Mouse (Mus musculus) midbrain, embryonic 16.5 days (tissue): ENCODE measurements around the gene Ebf4. TPM values are rescaled to one million over a fixed set of nuclear protein-coding genes. Genes with fewer than 3 reads are reported as not detected.
A peak's percentile ranks its signal among the peaks of the same experiment; 100 is the strongest.

Experiments used
- ATAC-seq: fragments of 200-750 bp; cut with Nextera tagmentation; 2 replicates; pipeline ENCODE4 v1.8.0; 2017; ENCODE audit warnings: moderate TSS enrichment
- H3K27ac ChIP-seq: fragments of 300-500 bp; sonication (generic); 2 replicates; pipeline ENCODE4 v1.5.1; 2014; ENCODE audit warnings: mild to moderate bottlenecking, low read length, mixed read lengths
- H3K27me3 ChIP-seq: fragments of 300-500 bp; sonication (generic); 2 replicates; pipeline ENCODE4 v1.6.1; 2014; ENCODE audit warnings: low read depth, low read length, mixed read lengths; ENCODE audit not compliant: control insufficient read depth, insufficient read depth
- H3K36me3 ChIP-seq: fragments of 300-500 bp; sonication (generic); 2 replicates; pipeline ENCODE4 v1.6.1; 2014; ENCODE audit warnings: mild to moderate bottlenecking, low read length, moderate library complexity, mixed read lengths; ENCODE audit not compliant: control insufficient read depth, insufficient read depth
- H3K4me1 ChIP-seq: fragments of 300-500 bp; sonication (generic); 2 replicates; pipeline ENCODE4 v1.6.1; 2014; ENCODE audit warnings: mild to moderate bottlenecking, low read length, mixed read lengths; ENCODE audit not compliant: control insufficient read depth, insufficient read depth
- H3K4me2 ChIP-seq: fragments of 300-500 bp; sonication (generic); 2 replicates; pipeline ENCODE4 v1.6.1; 2014; ENCODE audit warnings: mild to moderate bottlenecking, low read length, mixed read lengths
- H3K4me3 ChIP-seq: fragments of 300-500 bp; sonication (generic); 2 replicates; pipeline ENCODE4 v1.5.1; 2014; ENCODE audit warnings: low read depth, mild to moderate bottlenecking, low read length, moderate library complexity, mixed read lengths
- H3K9ac ChIP-seq: fragments of 300-500 bp; sonication (generic); 2 replicates; pipeline ENCODE4 v1.6.1; 2014; ENCODE audit warnings: low read depth, low read length, mixed read lengths
- H3K9me3 ChIP-seq: fragments of 300-500 bp; sonication (generic); replicated peaks from 2 replicates; pipeline ENCODE4 v1.6.1; 2014; ENCODE audit warnings: mild to moderate bottlenecking, low read length, mixed read lengths; ENCODE audit not compliant: control insufficient read depth, poor library complexity, severe bottlenecking
- WGBS: fragments of 180-500 bp; shearing (Covaris S2); extraction: QIAGEN DNeasy Blood & Tissue Kit; methylation state at CpG from one replicate; pipeline ENCODE4 v1.1.7; 2014; 5-methylcytosine and 5-hydroxymethylcytosine counted together
- polyA plus RNA-seq: library from polyadenylated mRNA; unstranded; fragments of >200 nt; fragmentation: Nextera tagmentation; extraction: Ambion mirVana; gene quantifications from 2 replicates; pipeline ENCODE4 v1.2.1, GENCODE M21; 2015

Gene Ebf4
- polyA plus RNA-seq, result 3.7 and 4.6 TPM in 2 replicates

- Histone ChIP-seq H3K9ac (peak within 1 kb of the TSS; percentile 88), H3K36me3 (no peaks in the 10 kb centered on the region), H3K27me3 (no peaks in the 10 kb centered on the region), H3K4me2 (peak within 1 kb of the TSS; percentile 76), H3K4me1 (peaks cover 20% of the 10 kb centered on the region), H3K27ac (peak within 1 kb of the TSS; percentile 80), H3K9me3 (no peaks in the 10 kb centered on the region), H3K4me3 (peak within 1 kb of the TSS; percentile 85)
- 1% methylated on average over 26 of the region's 39 CpGs for WGBS
- peak; percentile 80 for ATAC-seq
These were observed at the start of gene Ebf4 for GRCm38 (mm10) chr2:130294936-130295277. TSS of gene Ebf4 (plus strand) at chr2:130295169.

- 43% methylated on average over 9 of the region's 9 CpGs for WGBS
- no peaks in the 10 kb centered on the region for H3K9me3 ChIP-seq
- ATAC-seq, result no peak
These were observed 48.1 kb upstream of the Ebf4 start for GRCm38 (mm10) chr2:130246912-130247311.

GRCm38 (mm10) chr2:130248226-130248625, 46.7 kb upstream of the Ebf4 start:
- WGBS, result 77% methylated on average over 7 of the region's 7 CpGs
- ATAC-seq, result no peak
- Histone ChIP-seq H3K36me3 (no peaks in the 10 kb centered on the region), H3K27me3 (no peaks in the 10 kb centered on the region), H3K27ac (no peak overlapping the region), H3K4me3 (no peak overlapping the region), H3K9me3 (no peaks in the 10 kb centered on the region), H3K4me2 (no peak overlapping the region), H3K9ac (no peak overlapping the region), H3K4me1 (no peaks in the 10 kb centered on the region)

More at GRCm38 (mm10) chr2:130246912-130247311, 48.1 kb upstream of the Ebf4 start:
- Histone ChIP-seq H3K36me3 (no peaks in the 10 kb centered on the region), H3K4me3 (no peak overlapping the region), H3K27me3 (no peaks in the 10 kb centered on the region), H3K4me2 (no peak overlapping the region), H3K27ac (no peak overlapping the region), H3K4me1 (no peaks in the 10 kb centered on the region), H3K9ac (no peak overlapping the region)

DNA sequence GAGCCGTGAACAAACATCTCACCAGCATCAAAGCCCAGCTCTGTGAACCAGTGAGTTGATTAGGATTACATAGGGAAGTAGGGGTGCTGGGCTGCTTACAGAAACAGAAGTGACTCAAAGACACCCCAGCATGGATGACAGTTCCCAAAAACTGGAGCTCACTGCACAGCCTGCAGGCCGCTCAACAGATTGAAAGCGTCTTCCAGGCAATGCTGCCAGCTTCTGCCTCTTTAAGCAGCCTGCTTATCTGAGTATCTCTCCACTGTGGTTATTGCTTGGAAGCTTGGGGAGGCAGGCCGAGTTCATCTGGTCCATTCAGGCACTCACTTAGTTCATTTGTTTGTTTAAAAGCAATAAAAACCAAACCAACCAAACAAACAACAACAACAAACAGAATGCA, 38.2 kb upstream of the Ebf4 start:
- Histone ChIP-seq H3K9me3 (no peaks in the 10 kb centered on the region), H3K4me3 (no peak overlapping the region), H3K27ac (no peak overlapping the region), H3K4me1 (no peaks in the 10 kb centered on the region), H3K36me3 (no peaks in the 10 kb centered on the region), H3K27me3 (no peaks in the 10 kb centered on the region), H3K4me2 (no peak overlapping the region), H3K9ac (no peak overlapping the region)
- 88% methylated on average over 4 of the region's 4 CpGs for WGBS
- no peak for ATAC-seq

DNA sequence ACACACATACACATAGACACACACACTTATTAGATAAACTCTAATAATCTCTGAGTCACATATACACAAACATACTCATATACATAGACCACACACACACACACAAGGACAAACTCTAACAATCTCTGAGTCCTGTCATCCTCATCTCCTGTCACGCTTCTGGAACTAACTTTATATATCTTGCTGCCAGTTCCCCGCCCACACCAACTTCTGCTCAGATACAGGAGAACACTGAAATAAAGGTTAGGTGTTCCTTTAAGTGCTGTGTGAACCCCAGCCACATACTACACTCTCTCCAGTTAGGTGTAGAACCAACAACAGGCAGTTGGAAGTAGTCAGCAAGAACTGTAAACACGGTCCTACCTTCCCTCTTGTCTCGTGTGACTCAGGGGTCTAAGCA, 34.1 kb upstream of the Ebf4 start:
- H3K4me3 ChIP-seq, result no peak overlapping the region
- ATAC-seq, result no peak
- no peaks in the 10 kb centered on the region for H3K4me1 ChIP-seq
- H3K36me3 ChIP-seq, result no peaks in the 10 kb centered on the region
- no peaks in the 10 kb centered on the region for H3K9me3 ChIP-seq
- WGBS, result 98% methylated on average over 4 of the region's 4 CpGs
- no peak overlapping the region for H3K27ac ChIP-seq
- no peak overlapping the region for H3K4me2 ChIP-seq
- H3K9ac ChIP-seq, result no peak overlapping the region
- H3K27me3 ChIP-seq, result no peaks in the 10 kb centered on the region

DNA sequence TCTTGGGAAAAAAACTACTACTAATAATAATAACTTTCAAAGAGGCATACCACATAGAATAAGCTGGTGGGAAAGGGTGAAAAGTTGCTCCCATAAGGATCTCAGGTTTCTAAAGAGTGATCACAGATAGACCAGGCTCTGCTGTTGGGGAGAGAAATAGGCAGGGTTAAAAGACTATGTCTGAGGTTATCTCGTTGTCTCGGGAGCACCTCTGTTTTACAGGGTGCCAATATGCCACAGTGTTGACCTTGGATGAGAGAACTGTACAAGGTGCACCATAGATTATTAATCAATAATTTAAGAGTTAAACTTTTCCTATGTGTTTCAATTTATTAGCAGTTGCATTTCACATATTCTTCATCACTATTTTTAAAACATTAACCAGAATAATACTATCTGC, 33.1 kb upstream of the Ebf4 start:
- Histone ChIP-seq H3K36me3 (no peaks in the 10 kb centered on the region), H3K4me1 (no peaks in the 10 kb centered on the region), H3K4me3 (no peak overlapping the region), H3K4me2 (no peak overlapping the region), H3K9me3 (no peaks in the 10 kb centered on the region), H3K27me3 (no peaks in the 10 kb centered on the region), H3K9ac (no peak overlapping the region), H3K27ac (no peak overlapping the region)
- 88% methylated on average over 2 of the region's 2 CpGs for WGBS
- no peak for ATAC-seq

DNA sequence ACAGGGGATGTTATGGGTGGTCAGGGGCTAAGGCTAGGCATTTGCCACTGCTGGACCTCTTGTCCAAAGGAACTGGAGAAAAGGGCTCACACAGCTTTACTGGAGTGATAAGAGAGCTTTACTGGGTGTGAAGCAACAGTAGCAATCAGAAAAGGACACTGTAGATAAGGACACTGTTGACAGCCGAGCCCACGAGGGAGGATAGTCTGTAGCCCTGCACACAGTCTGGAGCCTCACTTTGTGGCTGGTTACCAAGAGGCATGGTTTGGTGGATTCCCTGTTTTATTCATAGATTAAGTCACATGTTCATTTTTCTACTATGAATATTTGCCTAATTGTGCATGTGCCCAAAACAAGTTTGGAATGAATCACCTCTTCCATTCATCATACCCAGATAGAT, 32.6 kb upstream of the Ebf4 start:
- no peak overlapping the region for H3K9ac ChIP-seq
- H3K4me3 ChIP-seq, result no peak overlapping the region
- no peaks in the 10 kb centered on the region for H3K36me3 ChIP-seq
- WGBS, result 90% methylated on average over 2 of the region's 2 CpGs
- no peaks in the 10 kb centered on the region for H3K4me1 ChIP-seq
- no peak for ATAC-seq
- H3K4me2 ChIP-seq, result no peak overlapping the region
- no peaks in the 10 kb centered on the region for H3K9me3 ChIP-seq
- H3K27me3 ChIP-seq, result no peaks in the 10 kb centered on the region
- no peak overlapping the region for H3K27ac ChIP-seq

GRCm38 (mm10) chr2:130265520-130265919, 29.4 kb upstream of the Ebf4 start:
- 96% methylated on average over 1 of the region's 1 CpGs for WGBS

DNA sequence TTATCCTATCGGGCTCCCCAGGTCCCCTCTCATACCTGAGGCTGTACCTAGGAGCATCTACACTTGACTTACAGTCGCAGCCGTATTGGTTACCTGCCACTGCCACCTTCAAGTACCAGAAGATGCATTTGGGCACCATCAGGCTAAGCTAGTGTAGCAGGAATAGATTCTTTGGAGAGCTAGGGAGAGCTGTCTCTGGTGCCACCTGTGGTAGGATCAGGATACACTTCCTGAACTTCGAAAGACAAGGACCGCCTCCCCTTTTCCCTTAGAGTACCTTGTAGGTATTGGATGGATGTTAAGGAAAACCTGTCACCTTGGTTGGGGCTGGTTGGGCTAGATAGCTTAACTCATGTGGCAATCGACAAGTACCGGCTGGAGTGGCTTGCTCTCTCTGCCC, 26.9 kb upstream of the Ebf4 start:
- no peaks in the 10 kb centered on the region for H3K9me3 ChIP-seq
- H3K4me1 ChIP-seq, result peaks cover 3% of the 10 kb centered on the region
- WGBS, result 73% methylated on average over 7 of the region's 7 CpGs
- no peak overlapping the region for H3K4me3 ChIP-seq
- no peaks in the 10 kb centered on the region for H3K27me3 ChIP-seq
- no peak overlapping the region for H3K27ac ChIP-seq
- no peak for ATAC-seq
- no peaks in the 10 kb centered on the region for H3K36me3 ChIP-seq
- no peak overlapping the region for H3K4me2 ChIP-seq
- no peak overlapping the region for H3K9ac ChIP-seq

More at GRCm38 (mm10) chr2:130265520-130265919, 29.4 kb upstream of the Ebf4 start:
- H3K9me3 ChIP-seq, result no peaks in the 10 kb centered on the region
- ATAC-seq, result no peak
- no peaks in the 10 kb centered on the region for H3K27me3 ChIP-seq
- no peak overlapping the region for H3K4me2 ChIP-seq
- H3K4me1 ChIP-seq, result no peaks in the 10 kb centered on the region
- H3K36me3 ChIP-seq, result no peaks in the 10 kb centered on the region
- no peak overlapping the region for H3K4me3 ChIP-seq
- no peak overlapping the region for H3K9ac ChIP-seq
- H3K27ac ChIP-seq, result no peak overlapping the region
